Mouse (Mus musculus) olfactory bulb, adult 2 months (tissue): ENCODE measurements around the gene Xrcc4. TPM values are rescaled to one million over a fixed set of nuclear protein-coding genes. Genes with fewer than 3 reads are reported as not detected.

Experiments
- H3K27ac ChIP-seq: fragments of 200-500 bp; 2 replicates; pipeline ENCODE4 v1.5.1; 2012; ENCODE audit warnings: low read depth, low read length; ENCODE audit not compliant: insufficient read depth
- H3K4me1 ChIP-seq: fragments of 200-500 bp; 2 replicates; pipeline ENCODE4 v1.6.1; 2012; ENCODE audit warnings: low read length; ENCODE audit not compliant: control insufficient read depth, insufficient read depth
- H3K4me3 ChIP-seq: fragments of 200-500 bp; 2 replicates; pipeline ENCODE4 v1.5.1; 2012; ENCODE audit warnings: mild to moderate bottlenecking, low read depth, low read length, moderate library complexity; ENCODE audit not compliant: insufficient read depth
- CTCF ChIP-seq: fragments of 200-500 bp; IDR thresholded peaks from 2 replicates; pipeline ENCODE4 v1.5.1; 2012; ENCODE audit warnings: low read depth, mild to moderate bottlenecking, low read length, moderate library complexity; ENCODE audit not compliant: insufficient read depth
- POLR2A ChIP-seq: fragments of 200-500 bp; IDR thresholded peaks from 2 replicates; pipeline ENCODE4 v1.6.1; 2012; ENCODE audit warnings: mild to moderate bottlenecking, low read depth, low read length, moderate library complexity; ENCODE audit not compliant: insufficient read depth
- WGBS: fragments of 180-500 bp; shearing (Covaris S2); methylation state at CpG from one replicate; pipeline ENCODE4 v1.1.7; 2018; 5-methylcytosine and 5-hydroxymethylcytosine counted together
- polyA plus RNA-seq: library from polyadenylated mRNA; stranded (reverse); fragments of >200 nt; gene quantifications from 2 replicates; pipeline ENCODE4 v1.2.4, GENCODE M21; 2012; ENCODE audit warnings: low replicate concordance; ENCODE audit not compliant: missing spikeins, insufficient read depth, insufficient read length

Xrcc4 gene
- polyA plus RNA-seq, 1 experiment, result not detected

DNA sequence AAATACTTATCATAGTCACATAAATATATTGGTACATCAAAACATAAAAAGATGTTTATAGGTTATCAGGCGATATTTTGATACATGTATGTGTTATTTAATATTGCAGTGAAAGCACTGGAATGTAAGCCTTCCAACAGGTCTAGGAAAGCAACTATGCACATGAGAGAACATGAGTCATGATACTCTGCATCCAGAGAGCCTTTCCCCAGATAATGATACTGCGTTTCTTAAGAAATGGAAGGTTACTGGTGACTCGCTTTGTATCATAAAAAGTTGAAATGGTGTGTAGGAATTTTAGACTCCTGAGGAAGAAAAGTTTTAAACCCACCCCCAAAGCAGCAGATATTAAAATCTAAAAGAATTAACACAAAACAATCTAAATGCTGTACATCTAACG, 190.3 kb downstream of the Xrcc4 start:
- Histone ChIP-seq H3K27ac (no peak overlapping the region), H3K4me1 (no peaks in the 10 kb centered on the region), H3K4me3 (no peak overlapping the region)
- WGBS, result 89% methylated on average over 4 of the region's 4 CpGs
- no peak for TF ChIP-seq POLR2A
- TF ChIP-seq CTCF, result no peak

DNA sequence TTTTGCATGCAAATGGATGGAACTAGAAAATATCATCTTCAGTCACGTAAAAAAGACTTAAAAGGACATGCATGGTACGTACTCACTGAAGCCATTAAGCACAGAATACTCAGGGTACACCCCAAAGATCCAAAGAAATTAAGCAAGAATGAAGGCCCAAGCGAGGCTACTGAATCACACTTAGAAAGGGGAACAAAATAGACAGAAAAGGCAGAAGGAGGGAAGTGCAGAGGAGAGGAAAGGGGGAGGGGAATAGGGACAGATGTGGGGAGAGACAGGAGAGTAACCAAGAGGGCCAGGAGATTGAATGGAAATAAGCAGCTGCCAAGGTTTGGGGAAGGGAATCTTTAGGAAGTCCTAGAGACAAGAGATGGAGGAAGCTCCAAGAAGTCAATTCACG, 197.3 kb downstream of the Xrcc4 start:
- Histone ChIP-seq H3K4me3 (no peak overlapping the region), H3K27ac (no peak overlapping the region), H3K4me1 (no peaks in the 10 kb centered on the region)
- no peak for TF ChIP-seq POLR2A
- TF ChIP-seq CTCF, result no peak
- 97% methylated on average over 4 of the region's 4 CpGs for WGBS

DNA sequence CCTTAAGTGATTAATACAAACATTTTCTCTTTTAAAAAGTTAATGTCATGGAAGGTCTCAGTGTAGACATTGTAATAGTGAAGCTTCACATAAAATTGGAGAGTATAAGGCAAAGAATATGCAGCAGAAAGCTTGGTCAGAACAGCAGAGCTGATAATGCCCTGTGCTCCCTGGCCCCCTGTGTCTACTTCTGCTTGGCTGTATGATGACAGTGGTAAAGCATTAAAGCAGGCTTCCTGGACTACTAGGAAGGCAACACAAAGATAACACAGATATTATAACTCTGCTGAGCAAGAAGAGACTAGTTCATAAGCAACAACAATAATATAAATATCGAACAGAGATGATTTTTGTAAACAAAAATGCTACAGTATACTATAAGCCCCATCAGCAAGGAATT, 199.2 kb downstream of the Xrcc4 start:
- no peak for TF ChIP-seq POLR2A
- TF ChIP-seq CTCF, result no peak
- no peak overlapping the region for H3K27ac ChIP-seq
- 93% methylated on average over 1 of the region's 1 CpGs for WGBS
- no peaks in the 10 kb centered on the region for H3K4me1 ChIP-seq
- no peak overlapping the region for H3K4me3 ChIP-seq

DNA sequence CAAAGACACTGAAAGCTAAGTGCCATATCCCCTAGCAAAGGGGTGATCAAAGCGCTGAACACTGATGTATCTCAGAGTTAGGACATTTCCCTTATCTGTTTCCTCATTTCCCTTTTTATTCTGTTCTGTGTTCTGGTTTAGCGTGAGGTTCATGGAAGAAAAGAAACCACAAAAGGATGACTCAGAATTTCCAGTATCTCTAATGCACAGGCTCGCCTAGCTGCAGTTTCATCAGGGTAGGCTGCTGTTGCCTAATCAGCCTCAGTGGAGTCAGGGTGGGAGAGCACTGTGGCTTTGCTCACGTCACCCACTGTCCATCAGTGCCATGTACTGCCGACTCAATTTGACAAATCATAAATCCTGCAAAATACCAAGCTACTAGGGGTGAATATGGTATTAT, 200.3 kb downstream of the Xrcc4 start:
- H3K27ac ChIP-seq, result no peak overlapping the region
- H3K4me3 ChIP-seq, result no peak overlapping the region
- TF ChIP-seq POLR2A (no peak), CTCF (no peak)
- 64% methylated on average over 5 of the region's 5 CpGs for WGBS
- no peaks in the 10 kb centered on the region for H3K4me1 ChIP-seq

DNA sequence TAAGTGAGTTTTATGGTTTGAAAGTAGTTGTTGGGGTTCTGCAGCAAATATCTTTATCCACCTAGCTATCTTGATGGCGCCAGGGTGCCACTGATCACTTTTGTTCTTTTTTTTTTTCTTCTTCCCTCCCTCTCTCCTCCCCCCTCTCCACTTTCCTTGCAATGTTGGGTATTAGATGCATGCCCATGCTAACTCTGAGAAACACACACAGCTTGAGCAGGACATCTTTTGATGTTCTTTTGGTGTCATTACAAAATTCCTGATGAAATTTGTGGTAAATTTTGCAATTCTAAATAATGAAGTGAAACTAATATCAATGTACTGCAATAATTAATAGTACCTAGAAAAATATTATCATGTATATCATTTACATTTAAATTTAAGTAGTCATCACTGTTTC, 205.9 kb downstream of the Xrcc4 start:
- WGBS, result 94% methylated on average over 1 of the region's 1 CpGs
- no peaks in the 10 kb centered on the region for H3K4me1 ChIP-seq
- no peak overlapping the region for H3K27ac ChIP-seq
- TF ChIP-seq CTCF, result no peak
- TF ChIP-seq POLR2A, result no peak
- no peak overlapping the region for H3K4me3 ChIP-seq

DNA sequence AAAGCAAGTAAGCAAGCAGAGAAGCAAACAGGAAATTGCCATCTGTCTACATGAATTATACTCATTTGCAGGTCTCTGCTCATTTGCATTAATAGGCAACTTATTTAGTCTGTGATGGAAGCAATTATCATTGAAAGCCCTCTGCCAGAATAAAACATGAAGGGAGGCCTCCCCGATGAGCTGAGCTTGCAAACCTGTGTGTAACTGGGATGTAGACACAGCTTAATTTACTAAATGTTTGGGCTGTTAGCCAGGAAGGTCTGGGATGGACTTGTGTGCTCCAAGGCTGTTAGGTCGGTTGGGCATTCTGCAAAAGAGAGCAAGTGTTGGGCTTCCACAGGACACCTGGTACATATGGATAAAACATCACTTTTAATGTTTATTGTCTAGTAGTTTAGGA, 208.1 kb downstream of the Xrcc4 start:
- no peaks in the 10 kb centered on the region for H3K4me1 ChIP-seq
- WGBS, result 22% methylated on average over 2 of the region's 2 CpGs
- H3K4me3 ChIP-seq, result no peak overlapping the region
- TF ChIP-seq POLR2A (no peak), CTCF (no peak)
- H3K27ac ChIP-seq, result no peak overlapping the region

DNA sequence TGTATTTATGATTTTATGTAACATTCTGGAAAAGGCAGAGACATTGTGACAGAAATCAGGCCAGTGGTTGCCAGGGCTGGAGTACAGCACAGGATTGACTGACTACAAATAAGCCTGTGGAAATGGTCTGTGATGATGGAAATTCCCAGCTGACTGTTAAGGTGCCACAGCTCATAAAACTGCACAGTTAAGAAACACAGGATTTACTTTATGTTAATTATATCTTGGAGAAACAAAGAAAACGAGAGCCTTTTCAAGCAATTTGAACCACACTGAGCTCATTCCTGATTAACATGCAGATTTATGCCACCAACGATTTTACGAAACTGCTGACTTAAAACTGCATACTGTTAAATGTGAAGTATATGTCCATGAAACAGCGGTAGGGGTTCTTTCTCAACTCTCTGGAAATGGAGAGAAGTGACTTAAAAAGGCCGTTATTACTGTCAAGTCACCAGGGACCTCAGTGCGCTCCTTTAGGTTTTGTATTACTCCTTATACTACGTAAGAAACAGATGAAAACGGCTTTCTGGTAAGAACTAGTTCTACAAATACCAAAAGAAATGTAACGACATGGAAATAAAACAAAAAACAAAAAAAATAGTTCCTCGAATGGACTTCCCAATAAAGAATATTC, 210.5 kb downstream of the Xrcc4 start:
- no peak for TF ChIP-seq POLR2A
- no peak for TF ChIP-seq CTCF
- H3K4me3 ChIP-seq, result no peak overlapping the region
- WGBS, result 30% methylated on average over 10 of the region's 10 CpGs
- H3K4me1 ChIP-seq, result no peaks in the 10 kb centered on the region
- no peak overlapping the region for H3K27ac ChIP-seq

DNA sequence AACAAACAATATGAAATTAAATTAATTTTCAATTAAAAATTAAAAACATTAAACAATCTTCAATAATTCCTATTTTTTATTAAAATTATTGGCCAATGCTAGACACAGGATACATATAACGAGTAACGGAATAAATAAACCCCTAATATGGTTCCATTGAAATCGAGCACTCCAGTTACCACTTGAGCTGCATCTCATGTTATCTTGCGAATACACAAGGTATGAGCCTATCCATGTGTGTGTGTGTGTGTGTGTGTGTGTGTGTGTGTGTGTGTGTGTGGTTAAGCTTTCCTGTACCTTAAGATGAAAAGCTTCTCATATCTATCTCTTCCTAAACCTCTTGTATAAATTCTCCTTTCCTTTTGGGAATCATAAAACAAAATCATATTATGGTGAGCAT, 213.9 kb downstream of the Xrcc4 start:
- Histone ChIP-seq H3K4me1 (no peaks in the 10 kb centered on the region), H3K27ac (no peak overlapping the region), H3K4me3 (no peak overlapping the region)
- WGBS, result 96% methylated on average over 4 of the region's 4 CpGs
- TF ChIP-seq CTCF, result no peak
- TF ChIP-seq POLR2A, result no peak

DNA sequence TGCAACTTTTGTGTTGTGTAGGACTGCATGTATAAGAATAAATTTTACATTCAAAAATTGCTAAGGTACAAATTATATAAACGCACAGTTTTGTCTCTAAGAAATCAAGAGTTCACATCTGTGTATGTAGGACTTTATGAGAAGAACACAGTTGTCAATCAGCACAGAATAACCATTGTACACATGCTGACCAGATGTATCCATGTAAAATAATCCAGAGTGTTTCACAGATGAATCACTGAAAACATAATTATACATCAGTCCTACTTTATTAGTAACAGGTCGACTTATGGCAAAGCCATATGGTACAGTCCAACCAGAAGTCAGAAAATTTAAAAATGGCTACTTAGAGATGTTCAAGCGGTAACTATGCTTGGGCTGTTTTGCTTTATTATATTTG, 216.7 kb downstream of the Xrcc4 start:
- no peaks in the 10 kb centered on the region for H3K4me1 ChIP-seq
- H3K27ac ChIP-seq, result no peak overlapping the region
- 89% methylated on average over 3 of the region's 3 CpGs for WGBS
- TF ChIP-seq CTCF (no peak), POLR2A (no peak)
- H3K4me3 ChIP-seq, result no peak overlapping the region

DNA sequence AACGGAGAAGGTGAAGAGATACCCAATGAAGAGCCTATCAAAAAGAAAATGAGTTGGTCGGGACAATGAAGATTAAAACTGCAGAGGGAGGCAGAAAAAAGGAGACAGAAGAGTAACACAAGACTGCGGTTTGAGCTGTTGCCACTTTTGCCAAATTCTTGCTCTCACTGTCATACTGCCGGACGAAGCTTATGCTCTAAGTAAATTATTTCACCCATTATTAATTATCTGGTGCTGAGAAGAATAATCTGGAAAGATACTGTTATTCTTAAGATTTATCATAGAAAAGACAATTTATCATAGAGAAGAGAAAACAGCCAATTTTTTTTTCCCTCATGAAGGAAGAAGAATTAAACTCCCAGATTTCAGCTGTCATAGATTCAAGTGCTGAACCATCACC, 235.3 kb downstream of the Xrcc4 start:
- Histone ChIP-seq H3K27ac (no peak overlapping the region), H3K4me1 (no peaks in the 10 kb centered on the region), H3K4me3 (no peak overlapping the region)
- TF ChIP-seq CTCF (no peak), POLR2A (no peak)
- 86% methylated on average over 5 of the region's 5 CpGs for WGBS
